Mouse (Mus musculus): ENCODE data around the gene Plekhg5. TPM values are rescaled to one million over a fixed set of nuclear protein-coding genes. Genes with fewer than 3 reads are reported as not detected.
A peak's percentile ranks its signal among the peaks of the same experiment; 100 is the strongest.

The Plekhg5 gene
- polyA plus RNA-seq, 1 experiment from 2014 or later: 10.1 TPM

DNA sequence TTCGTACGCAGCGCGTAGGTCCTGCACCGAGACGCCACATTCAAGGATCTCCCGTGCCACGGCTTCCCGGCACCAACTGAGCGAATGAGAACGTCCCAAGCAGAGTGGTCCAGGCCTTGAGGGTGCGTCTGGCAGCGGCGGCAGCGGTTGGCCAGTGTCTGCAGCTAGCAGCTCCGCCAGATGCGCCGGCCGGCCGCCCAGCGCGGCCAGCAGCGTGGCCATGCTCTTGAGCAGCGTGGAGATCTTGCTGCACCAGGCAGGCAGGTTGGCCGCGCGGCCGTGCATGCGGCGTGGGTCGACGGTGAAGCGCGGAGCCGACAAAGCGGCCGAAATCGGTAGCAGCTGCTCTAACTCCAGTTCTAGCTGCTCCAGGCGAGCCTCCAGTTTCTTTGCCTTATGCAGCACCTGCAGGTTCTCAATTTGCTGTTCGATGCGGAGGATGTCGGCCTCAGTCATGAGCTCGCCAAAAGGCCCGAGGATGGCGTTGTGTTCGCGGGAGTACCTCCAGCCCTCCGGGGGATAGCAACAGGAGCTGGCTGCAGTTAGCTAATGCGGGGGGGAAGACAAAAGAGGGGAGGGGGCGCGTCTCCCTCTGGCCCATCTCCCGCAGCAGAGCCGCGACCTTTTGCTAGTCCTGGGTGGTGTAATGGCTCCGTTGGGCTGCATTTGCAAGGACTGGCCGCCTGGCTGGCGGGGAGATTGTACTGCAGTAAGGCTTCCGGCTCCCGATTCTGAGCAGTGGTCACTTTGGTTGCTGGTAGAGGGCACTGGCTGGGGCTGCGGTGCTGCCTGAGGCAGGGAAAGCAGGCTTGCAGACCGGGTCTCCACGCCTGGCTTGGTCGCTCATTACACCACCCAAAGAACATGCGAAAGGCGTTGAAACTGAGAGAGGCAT is 54.0 kb downstream of the Plekhg5 start:
- Histone ChIP-seq H3K27me3 (ENCODE audit: insufficient read depth, poor library complexity, severe bottlenecking) (peaks cover 98% of the 10 kb centered on the region), H3K4me3 (peak overlapping the region; percentile 55), H3K9me3 (no peaks in the 10 kb centered on the region), H3K36me3 (no peaks in the 10 kb centered on the region), H3K27ac (peak overlapping the region; percentile 49; the same call in 1 of the 2 replicates), H3K4me1 (peaks cover 53% of the 10 kb centered on the region)
- 6% methylated on average over 65 of the region's 65 CpGs for WGBS
- no peak for DNase-seq (ENCODE audit: low spot score)

- Histone ChIP-seq H3K27ac (no peak overlapping the region), H3K4me1 (peaks cover 66% of the 10 kb centered on the region), H3K4me3 (no peak overlapping the region), H3K36me3 (no peaks in the 10 kb centered on the region), H3K9me3 (no peaks in the 10 kb centered on the region), H3K27me3 (ENCODE audit: insufficient read depth, poor library complexity, severe bottlenecking) (peaks cover 100% of the 10 kb centered on the region)
- 73% methylated on average over 11 of the region's 11 CpGs for WGBS
- no peak for DNase-seq (ENCODE audit: low spot score)
These were observed 55.6 kb downstream of the Plekhg5 start for GRCm38 (mm10) chr4:152127884-152128283.

DNA sequence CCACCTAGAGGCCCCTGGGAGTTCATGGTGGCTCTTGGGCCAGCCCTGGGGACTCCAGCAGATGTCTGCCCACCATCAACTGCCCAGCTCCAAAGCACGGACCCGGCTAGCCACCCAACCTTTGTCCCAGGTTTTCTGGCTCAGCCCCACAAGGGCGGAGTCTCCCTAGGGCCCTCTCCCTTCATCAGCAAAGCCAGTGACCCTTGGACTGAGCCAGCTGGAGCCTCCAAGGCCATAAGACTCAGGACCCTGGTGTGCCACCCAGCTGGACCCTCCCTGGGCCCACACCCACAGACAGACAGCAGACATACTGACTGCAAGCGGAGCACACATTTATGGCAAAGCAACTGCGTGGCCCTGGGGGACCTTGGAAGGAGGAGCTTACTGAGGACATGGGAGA is 56.5 kb downstream of the Plekhg5 start:
- H3K36me3 ChIP-seq: no peaks in the 10 kb centered on the region
- no peak overlapping the region for H3K27ac ChIP-seq
- no peak for DNase-seq (ENCODE audit: low spot score)
- no peaks in the 10 kb centered on the region for H3K9me3 ChIP-seq
- 60% methylated on average over 5 of the region's 5 CpGs for WGBS
- H3K4me1 ChIP-seq: peaks cover 66% of the 10 kb centered on the region
- no peak overlapping the region for H3K4me3 ChIP-seq
- H3K27me3 ChIP-seq (ENCODE audit: insufficient read depth, poor library complexity, severe bottlenecking): peaks cover 100% of the 10 kb centered on the region

GRCm38 (mm10) chr4:152129395-152129930 is 57.2 kb downstream of the Plekhg5 start:
- Histone ChIP-seq H3K36me3 (no peaks in the 10 kb centered on the region), H3K4me1 (peaks cover 66% of the 10 kb centered on the region), H3K27ac (peak overlapping the region; percentile 32; the same call in 1 of the 2 replicates), H3K27me3 (ENCODE audit: insufficient read depth, poor library complexity, severe bottlenecking) (peaks cover 100% of the 10 kb centered on the region), H3K9me3 (no peaks in the 10 kb centered on the region), H3K4me3 (peak overlapping the region; percentile 13; the same call in 1 of the 2 replicates)
- no peak for DNase-seq (ENCODE audit: low spot score)
- 34% methylated on average over 13 of the region's 13 CpGs for WGBS

DNA sequence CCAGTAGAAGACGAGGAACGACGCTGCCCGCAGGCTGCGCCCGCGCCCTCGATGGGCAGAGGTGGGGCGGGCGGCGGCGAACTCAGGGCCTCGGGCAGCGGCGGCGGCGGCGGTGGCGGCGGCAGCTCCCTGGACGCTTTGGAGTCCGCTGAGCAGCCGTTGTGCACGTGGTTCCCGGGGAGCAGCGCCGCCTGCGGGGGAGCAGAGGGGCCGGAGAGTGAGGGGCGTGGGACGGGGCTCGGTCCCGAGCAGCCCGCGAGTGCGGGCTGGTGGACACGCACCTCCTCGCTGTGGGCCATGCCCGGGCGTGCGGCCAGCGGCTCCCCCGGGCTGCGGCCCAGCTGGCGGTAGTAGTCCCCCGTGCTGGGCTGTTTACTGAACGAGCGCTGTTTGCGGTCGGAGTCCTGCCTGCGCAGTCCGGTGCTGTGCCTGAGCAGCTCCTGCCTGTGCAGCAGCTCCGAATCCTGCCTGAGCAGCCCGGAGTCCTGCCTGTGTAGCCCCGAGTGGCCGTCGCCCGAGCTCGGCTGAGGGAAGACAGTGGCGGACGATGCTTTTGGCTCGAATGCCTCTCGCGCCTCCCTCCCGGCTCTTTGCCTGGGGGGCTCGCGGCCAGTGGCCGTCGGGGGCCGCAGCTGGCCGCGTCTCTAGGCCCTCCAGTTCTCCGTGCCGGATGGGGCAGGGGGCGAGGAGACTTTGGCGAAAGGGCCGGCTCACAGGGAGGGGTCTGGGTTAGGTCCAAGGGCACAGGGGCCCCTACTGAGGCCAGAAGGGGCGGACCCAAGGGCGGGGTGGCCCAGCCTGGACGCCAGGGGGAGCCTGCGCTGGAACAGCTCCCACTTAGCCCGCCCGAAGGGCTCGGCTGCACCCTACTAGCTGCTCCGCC is 58.7 kb downstream of the Plekhg5 start:
- H3K4me1 ChIP-seq: peaks cover 51% of the 10 kb centered on the region
- peak overlapping the region; percentile 59 for H3K4me3 ChIP-seq
- no peaks in the 10 kb centered on the region for H3K36me3 ChIP-seq
- H3K9me3 ChIP-seq: no peaks in the 10 kb centered on the region
- H3K27ac ChIP-seq: peak overlapping the region; percentile 59
- DNase-seq (ENCODE audit: low spot score): no peak
- under 1% methylated on average over 85 of the region's 85 CpGs for WGBS
- peaks cover 99% of the 10 kb centered on the region for H3K27me3 ChIP-seq (ENCODE audit: insufficient read depth, poor library complexity, severe bottlenecking)

GRCm38 (mm10) chr4:152131809-152132771 is 59.8 kb downstream of the Plekhg5 start:
- Histone ChIP-seq H3K9me3 (no peaks in the 10 kb centered on the region), H3K36me3 (no peaks in the 10 kb centered on the region), H3K4me3 (peak overlapping the region; percentile 59), H3K27me3 (ENCODE audit: insufficient read depth, poor library complexity, severe bottlenecking) (peaks cover 97% of the 10 kb centered on the region), H3K27ac (peak overlapping the region; percentile 59; the same call in 1 of the 2 replicates), H3K4me1 (peaks cover 40% of the 10 kb centered on the region)
- DNase-seq (ENCODE audit: low spot score): no peak
- WGBS: 6% methylated on average over 50 of the region's 50 CpGs

DNA sequence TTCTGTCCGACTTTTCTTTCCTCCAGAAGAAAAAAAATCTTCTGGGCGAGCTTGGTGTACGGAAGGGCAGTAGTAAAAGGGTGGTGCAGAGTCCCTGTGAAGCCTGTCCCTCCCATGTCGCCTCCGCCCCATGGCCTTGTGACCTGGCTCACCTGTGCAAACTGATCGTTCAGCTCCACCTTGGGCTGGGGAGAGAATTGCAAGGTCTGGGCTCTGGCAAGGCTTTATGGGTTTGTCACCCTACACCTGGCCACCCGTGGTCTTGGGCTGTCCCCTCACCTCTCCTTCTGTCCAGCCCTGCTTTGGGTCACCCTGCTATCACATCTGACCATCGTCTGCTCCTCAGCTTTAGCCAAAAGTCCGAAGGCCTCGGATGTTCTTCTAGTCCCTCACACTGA is 60.5 kb downstream of the Plekhg5 start:
- Histone ChIP-seq H3K9me3 (no peaks in the 10 kb centered on the region), H3K27ac (no peak overlapping the region), H3K4me3 (no peak overlapping the region), H3K4me1 (peaks cover 40% of the 10 kb centered on the region), H3K36me3 (no peaks in the 10 kb centered on the region), H3K27me3 (ENCODE audit: insufficient read depth, poor library complexity, severe bottlenecking) (peaks cover 97% of the 10 kb centered on the region)
- WGBS: 26% methylated on average over 10 of the region's 10 CpGs
- no peak for DNase-seq (ENCODE audit: low spot score)

DNA sequence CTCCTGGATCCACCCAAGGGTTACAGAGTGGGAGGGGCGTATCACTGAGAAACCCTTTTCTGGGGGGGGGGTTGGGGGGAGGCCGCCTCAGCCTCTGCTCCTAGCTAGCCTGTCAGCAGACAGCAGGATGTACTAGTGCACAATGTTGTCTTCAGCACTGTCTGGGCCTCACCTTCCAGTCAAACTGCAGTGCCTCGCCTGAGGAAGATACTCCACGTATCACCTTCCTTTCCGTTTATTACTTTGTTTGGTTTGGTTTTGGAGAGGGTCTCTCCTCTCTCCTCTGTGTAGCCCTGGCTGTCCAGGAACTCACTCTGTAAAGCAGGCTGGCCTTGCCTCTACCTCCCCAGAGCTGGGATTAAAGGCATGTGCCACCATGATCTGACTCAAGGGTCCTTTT is 60.9 kb downstream of the Plekhg5 start:
- Histone ChIP-seq H3K27me3 (ENCODE audit: insufficient read depth, poor library complexity, severe bottlenecking) (peaks cover 92% of the 10 kb centered on the region), H3K4me3 (no peak overlapping the region), H3K9me3 (no peaks in the 10 kb centered on the region), H3K4me1 (peaks cover 42% of the 10 kb centered on the region), H3K36me3 (no peaks in the 10 kb centered on the region), H3K27ac (no peak overlapping the region)
- 52% methylated on average over 5 of the region's 5 CpGs for WGBS
- DNase-seq (ENCODE audit: low spot score): no peak

DNA sequence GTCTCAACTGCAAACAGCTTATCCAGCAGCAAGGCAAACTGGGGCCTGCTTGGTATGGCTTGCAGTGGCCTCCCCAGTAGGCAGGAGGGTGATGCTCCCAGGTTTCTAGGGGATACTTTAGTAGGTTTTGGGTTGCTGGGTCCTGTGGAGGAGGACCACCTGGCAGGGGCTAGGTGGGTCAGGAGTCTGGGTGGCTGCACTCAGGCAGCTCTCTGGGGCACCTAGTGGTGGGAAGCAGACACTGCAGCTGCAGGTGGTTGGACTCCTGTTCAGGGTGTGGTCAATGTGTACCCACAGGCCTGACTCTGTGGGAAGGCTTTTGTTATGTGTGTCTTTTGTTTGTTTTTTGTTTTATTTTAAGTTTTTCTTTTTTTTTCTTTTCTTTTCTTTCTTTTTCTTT is 62.2 kb downstream of the Plekhg5 start:
- DNase-seq (ENCODE audit: low spot score): no peak
- H3K27me3 ChIP-seq (ENCODE audit: insufficient read depth, poor library complexity, severe bottlenecking): peaks cover 79% of the 10 kb centered on the region

DNA sequence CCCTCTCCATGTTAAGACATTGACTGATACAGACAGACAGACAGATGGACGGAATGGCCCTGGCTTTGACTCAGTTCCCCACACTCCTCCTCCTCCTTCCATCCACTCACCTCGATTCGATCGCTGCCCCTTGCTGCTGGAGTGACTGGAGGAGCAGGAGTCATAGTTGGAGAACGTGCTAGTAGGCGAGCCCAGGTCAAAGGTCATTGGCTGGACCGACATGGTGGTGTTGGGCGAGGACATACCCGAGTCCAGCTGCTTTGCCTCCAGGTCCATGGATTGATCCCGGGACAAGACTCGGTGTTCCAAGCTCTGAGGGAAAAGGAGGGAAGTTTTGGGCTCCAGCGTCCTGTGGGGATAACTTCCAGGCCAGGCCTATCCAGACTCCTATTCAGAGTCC is 63.1 kb downstream of the Plekhg5 start:
- Histone ChIP-seq H3K4me3 (no peak overlapping the region), H3K36me3 (no peaks in the 10 kb centered on the region), H3K27me3 (ENCODE audit: insufficient read depth, poor library complexity, severe bottlenecking) (peaks cover 76% of the 10 kb centered on the region), H3K9me3 (no peaks in the 10 kb centered on the region), H3K27ac (no peak overlapping the region), H3K4me1 (peaks cover 35% of the 10 kb centered on the region)
- WGBS: 80% methylated on average over 12 of the region's 12 CpGs
- DNase-seq (ENCODE audit: low spot score): no peak

More for the DNA sequence above, 62.2 kb downstream of the Plekhg5 start:
- H3K27ac ChIP-seq: no peak overlapping the region
- peaks cover 44% of the 10 kb centered on the region for H3K4me1 ChIP-seq
- H3K9me3 ChIP-seq: no peaks in the 10 kb centered on the region
- no peak overlapping the region for H3K4me3 ChIP-seq
- H3K36me3 ChIP-seq: no peaks in the 10 kb centered on the region

DNA sequence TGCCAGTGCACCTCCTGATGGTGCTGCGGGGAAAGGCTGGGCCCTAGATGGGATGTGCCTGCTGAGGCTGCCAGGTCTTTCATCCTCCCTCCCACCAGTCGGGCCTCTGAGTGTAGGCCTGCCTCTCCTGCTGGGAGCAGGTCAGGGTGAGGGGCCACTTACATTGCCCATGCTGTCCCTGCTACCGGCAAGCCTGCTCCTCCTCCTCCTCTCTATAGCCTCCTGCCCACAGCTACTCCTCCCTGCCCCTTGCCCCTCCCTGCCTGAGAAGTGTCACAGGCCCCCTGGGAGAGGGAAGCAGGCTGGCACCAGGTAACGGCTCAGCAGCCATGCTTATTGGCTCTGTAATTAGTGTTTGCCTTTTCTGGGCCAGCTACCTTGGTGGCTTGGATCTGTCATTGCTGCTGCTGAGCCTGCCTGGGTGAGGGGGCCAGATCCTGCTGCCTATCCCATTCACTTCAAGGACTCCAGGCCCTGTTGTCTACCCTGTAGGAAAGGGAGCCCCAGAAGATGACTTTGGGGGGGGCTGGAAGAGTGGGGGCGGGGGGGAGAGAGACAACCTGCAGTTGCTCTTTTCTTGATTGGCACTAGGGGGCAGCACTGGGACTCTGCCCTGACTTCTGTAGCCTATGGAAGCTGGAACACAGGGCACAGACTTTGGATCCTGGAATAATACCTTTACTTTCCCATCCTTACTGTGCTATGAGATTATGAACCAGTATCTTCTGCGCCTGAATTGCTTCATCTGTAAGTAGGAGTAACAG is 64.0 kb downstream of the Plekhg5 start:
- Histone ChIP-seq H3K4me1 (peaks cover 26% of the 10 kb centered on the region), H3K27me3 (ENCODE audit: insufficient read depth, poor library complexity, severe bottlenecking) (peaks cover 75% of the 10 kb centered on the region), H3K27ac (no peak overlapping the region), H3K36me3 (no peaks in the 10 kb centered on the region), H3K9me3 (no peaks in the 10 kb centered on the region), H3K4me3 (no peak overlapping the region)
- DNase-seq (ENCODE audit: low spot score): no peak
- WGBS: 32% methylated on average over 6 of the region's 6 CpGs

All from heart, embryonic 10.5 days (tissue).